Mouse (Mus musculus): ENCODE results near the gene Pccb.

GRCm38 (mm10) chr9:101075091-101075581 lies 40.4 kb upstream of the Pccb start:
- no peak for TF ChIP-seq POLR2A (IDR thresholded peaks at IDR 0.05; ENCODE audit: borderline replicate concordance, extremely low read depth, low read depth, low read length)
- no peak for TF ChIP-seq CTCF (IDR thresholded peaks at IDR 0.05; ENCODE audit: insufficient read depth, low read length)
